Mouse (Mus musculus) erythroblast, embryonic 14.5 days (primary cell): ENCODE measurements around the gene Ern1. TPM values are rescaled to one million over a fixed set of nuclear protein-coding genes. Genes with fewer than 3 reads are reported as not detected.

Experiments
- H3K27me3 ChIP-seq: 2 replicates; pipeline ENCODE4 v1.6.1; 2012; ENCODE audit warnings: inconsistent platforms; ENCODE audit not compliant: control insufficient read depth
- H3K36me3 ChIP-seq: 2 replicates; pipeline ENCODE4 v1.6.1; 2012; ENCODE audit warnings: mild to moderate bottlenecking, inconsistent platforms; ENCODE audit not compliant: control insufficient read depth
- H3K4me1 ChIP-seq: 2 replicates; pipeline ENCODE4 v1.6.1; 2012; ENCODE audit warnings: inconsistent platforms; ENCODE audit not compliant: control insufficient read depth
- H3K4me3 ChIP-seq: replicated peaks from 2 replicates; pipeline ENCODE3; 2012; ENCODE audit warnings: moderate library complexity, mild to moderate bottlenecking, inconsistent platforms
- H3K9me3 ChIP-seq: 2 replicates; pipeline ENCODE4 v1.6.1; 2012; ENCODE audit warnings: low read length, inconsistent platforms, mixed read lengths; ENCODE audit not compliant: control insufficient read depth
- GATA1 ChIP-seq: IDR thresholded peaks from 2 replicates; pipeline ENCODE4 v1.6.1; 2012; ENCODE audit warnings: low read length, inconsistent platforms, mixed read lengths
- TAL1 ChIP-seq: IDR thresholded peaks from 3 replicates; pipeline ENCODE4 v1.6.1; 2012; ENCODE audit warnings: low read length, inconsistent platforms, mixed read lengths
- polyA plus RNA-seq: library from polyadenylated mRNA; stranded (reverse); fragments of >175 nt; gene quantifications from 2 replicates; pipeline ENCODE4 v1.2.3, GENCODE M21; 2012

Gene Ern1
- polyA plus RNA-seq, 1 experiment: 0.27 TPM

DNA sequence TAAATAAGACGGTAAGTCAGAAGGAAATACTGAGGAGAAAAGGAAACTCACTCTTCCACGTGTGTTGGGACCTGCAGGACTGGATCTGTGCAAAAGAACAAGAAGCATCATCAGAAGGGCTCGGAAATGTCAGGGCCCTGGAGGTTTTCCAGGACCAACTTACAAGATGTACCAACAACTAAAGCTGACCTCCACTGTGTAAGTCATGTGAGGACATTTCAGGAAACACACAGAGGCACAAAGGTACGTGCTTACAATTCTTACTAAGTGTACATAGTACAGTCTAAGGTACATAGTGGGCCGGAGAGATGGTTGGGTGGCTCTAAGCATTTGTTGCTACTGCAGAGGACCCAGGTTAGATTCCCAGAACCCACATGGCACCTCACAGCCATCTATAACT lies 50.6 kb downstream of the Ern1 start:
- no peak for TF ChIP-seq TAL1
- TF ChIP-seq GATA1: no peak
- Histone ChIP-seq H3K4me3 (no peak overlapping the region), H3K27me3 (no peaks in the 10 kb centered on the region), H3K36me3 (peaks cover 19% of the 10 kb centered on the region), H3K4me1 (peaks cover 27% of the 10 kb centered on the region), H3K9me3 (no peaks in the 10 kb centered on the region)

DNA sequence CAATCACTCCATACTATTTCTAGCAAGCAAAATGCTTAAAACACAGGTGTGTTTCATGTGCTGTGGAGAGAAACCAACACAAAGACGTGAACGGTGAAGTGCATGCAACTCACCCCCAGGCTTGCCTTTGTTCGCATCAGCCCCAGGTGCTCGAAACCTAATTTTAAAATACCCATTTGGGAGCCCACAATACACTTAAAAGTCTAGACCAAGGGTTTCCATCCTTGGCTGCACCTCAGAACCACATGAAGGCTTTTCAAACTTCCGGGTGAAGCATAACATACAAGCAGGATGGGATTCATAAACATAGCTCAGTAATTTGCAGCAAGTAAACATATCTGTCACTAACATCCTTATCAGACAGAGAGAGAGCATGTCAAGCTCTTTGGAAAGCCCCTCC lies 57.3 kb downstream of the Ern1 start:
- Histone ChIP-seq H3K27me3 (no peaks in the 10 kb centered on the region), H3K4me1 (no peaks in the 10 kb centered on the region), H3K9me3 (no peaks in the 10 kb centered on the region), H3K4me3 (no peak overlapping the region), H3K36me3 (peaks cover 41% of the 10 kb centered on the region)
- TF ChIP-seq TAL1: no peak
- TF ChIP-seq GATA1: no peak

DNA sequence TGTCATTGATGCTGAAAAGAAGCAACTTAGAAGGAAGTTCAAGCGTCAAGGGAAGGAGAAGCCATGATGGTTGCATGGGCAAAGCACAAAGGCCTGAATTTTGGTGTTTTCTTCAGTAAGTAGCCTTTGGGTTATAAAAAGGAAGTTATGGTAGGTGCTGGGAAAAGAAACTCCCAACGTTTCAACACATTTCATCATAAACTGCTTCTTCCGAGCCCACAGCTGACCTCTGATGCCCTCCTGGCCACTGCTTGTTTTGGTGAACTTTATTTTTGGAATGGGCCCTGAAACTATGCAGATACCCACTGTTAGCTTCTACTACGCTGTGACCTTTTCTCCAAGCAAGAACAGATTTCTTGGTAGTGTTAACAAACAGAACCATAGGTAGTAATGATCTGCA lies 58.0 kb downstream of the Ern1 start:
- Histone ChIP-seq H3K4me1 (no peaks in the 10 kb centered on the region), H3K27me3 (no peaks in the 10 kb centered on the region), H3K36me3 (peaks cover 45% of the 10 kb centered on the region), H3K4me3 (no peak overlapping the region), H3K9me3 (no peaks in the 10 kb centered on the region)
- no peak for TF ChIP-seq TAL1
- TF ChIP-seq GATA1: no peak

DNA sequence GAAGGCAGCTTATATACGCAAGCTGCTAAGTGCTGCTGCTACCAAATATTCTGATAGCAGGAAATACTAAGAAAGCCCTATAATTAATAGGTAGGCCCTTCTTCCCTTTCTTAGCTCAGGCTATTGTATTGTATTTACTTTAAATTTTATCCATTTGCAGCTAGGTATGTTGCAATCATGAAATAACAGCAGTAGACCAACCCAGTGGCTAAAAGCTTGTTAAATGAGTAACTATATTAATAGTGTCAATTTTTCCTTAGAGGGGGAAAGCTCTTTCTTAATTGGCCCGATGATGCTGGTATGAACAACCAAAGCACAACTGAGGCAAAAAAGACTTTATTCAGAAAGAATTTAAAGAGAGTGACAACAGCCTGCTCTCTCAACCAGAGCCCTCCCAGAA lies 59.1 kb downstream of the Ern1 start:
- H3K4me3 ChIP-seq: no peak overlapping the region
- peaks cover 41% of the 10 kb centered on the region for H3K36me3 ChIP-seq

DNA sequence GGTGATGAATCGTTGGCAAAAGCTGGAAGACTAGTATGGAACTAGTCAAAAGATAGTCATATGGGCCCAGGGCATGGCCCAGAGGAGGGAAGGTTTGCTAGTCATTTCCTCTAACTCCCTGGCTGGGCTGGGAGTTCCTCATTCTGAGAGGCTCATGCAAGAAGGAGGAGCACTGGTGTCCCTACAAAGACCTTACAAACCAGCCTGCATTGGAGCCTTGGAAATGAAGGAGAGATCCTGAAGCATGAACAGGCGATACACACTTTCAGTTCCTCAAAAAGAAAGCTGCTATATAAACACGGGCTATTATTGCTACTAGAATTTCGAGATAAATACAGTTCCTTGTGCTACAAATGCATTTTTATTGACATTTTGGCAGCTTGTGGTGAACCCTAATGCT lies 59.5 kb downstream of the Ern1 start:
- no peaks in the 10 kb centered on the region for H3K9me3 ChIP-seq
- H3K27me3 ChIP-seq: no peaks in the 10 kb centered on the region
- no peaks in the 10 kb centered on the region for H3K4me1 ChIP-seq
- peaks cover 44% of the 10 kb centered on the region for H3K36me3 ChIP-seq
- no peak overlapping the region for H3K4me3 ChIP-seq
- TF ChIP-seq TAL1 (no peak), GATA1 (no peak)

More for the DNA sequence above, 59.1 kb downstream of the Ern1 start:
- Histone ChIP-seq H3K4me1 (no peaks in the 10 kb centered on the region), H3K27me3 (no peaks in the 10 kb centered on the region), H3K9me3 (no peaks in the 10 kb centered on the region)
- TF ChIP-seq GATA1 (no peak), TAL1 (no peak)

DNA sequence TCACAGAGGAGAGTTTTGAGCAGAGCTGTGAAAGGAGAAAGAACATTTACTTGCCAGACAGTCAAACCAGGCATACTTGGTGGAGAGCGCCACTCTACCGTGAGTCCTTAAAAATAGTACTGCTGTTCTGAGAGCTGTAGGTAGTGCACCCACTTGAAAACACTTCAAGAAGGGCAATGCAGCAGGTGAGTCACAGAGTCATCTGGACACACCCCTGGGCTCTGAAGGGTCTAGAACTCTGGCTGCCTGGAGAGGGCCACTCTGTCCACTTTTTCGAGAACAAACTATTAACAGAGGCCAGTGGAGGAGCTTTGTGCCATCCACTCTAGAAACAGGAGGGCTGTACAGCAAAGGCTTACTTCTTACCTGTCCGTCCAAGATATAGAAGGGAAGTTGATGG lies 61.2 kb downstream of the Ern1 start:
- TF ChIP-seq GATA1: no peak
- TF ChIP-seq TAL1: no peak
- Histone ChIP-seq H3K9me3 (no peaks in the 10 kb centered on the region), H3K36me3 (peaks cover 43% of the 10 kb centered on the region), H3K4me1 (no peaks in the 10 kb centered on the region), H3K27me3 (no peaks in the 10 kb centered on the region), H3K4me3 (no peak overlapping the region)

DNA sequence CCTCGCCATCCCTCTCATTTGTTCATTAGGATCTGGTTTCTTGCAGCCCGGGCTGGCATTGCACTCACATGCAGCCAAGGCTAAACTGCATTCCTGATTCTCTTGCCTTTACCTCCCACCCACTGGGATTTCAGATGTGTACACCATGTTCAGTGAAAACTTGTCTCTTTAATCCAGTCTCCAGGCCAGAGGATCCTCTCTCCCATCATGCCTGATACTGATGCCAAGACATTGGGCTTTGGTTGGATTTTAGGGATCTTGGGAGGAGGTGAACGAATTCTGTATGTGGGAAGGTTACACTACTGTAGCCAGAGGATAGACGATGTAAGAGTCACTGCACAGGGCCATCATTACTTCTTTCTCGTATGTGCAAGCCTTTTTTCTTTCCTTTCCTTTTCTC lies 62.5 kb downstream of the Ern1 start:
- H3K4me3 ChIP-seq: no peak overlapping the region
- no peaks in the 10 kb centered on the region for H3K27me3 ChIP-seq
- no peaks in the 10 kb centered on the region for H3K4me1 ChIP-seq
- no peak for TF ChIP-seq TAL1
- no peak for TF ChIP-seq GATA1
- no peaks in the 10 kb centered on the region for H3K9me3 ChIP-seq
- peaks cover 50% of the 10 kb centered on the region for H3K36me3 ChIP-seq

DNA sequence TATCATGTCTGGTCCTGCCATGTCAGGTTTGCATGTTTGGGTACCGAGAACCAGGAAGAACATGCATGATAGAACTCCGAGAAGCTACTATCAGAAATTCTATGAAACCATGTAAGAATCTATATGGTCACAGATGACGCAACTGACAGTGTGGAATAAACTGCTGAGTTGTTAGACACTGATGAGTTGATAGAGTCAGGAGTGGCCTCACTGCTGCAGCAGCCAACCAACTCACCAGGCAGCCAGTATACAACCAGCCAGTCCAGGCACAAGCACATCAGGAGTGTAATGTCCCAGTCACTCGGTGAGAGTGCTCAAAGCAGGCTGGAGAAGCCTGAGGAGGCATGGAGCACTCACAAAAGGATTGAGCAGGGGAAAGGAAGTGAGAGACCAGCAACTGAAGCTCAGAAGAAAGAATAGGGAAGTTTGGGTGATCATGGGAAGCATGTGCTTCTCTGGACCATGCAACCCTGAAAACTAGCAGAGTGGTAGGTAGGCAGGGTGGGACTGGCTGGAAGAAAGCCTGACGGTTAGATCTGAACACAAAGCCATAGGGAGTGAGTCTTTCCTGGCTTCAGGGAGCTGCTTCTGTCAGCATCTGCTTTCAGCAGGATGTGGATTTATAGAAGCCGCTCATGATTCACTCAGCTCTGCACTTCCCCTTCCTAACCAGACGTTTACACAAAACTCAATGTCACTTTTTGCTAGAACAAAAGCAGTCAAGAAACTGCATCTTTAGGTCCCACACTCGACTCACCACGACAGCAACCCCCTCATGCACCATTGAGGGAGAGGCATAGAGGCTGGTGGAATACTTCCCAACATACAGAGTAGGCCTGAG lies 68.2 kb downstream of the Ern1 start:
- Histone ChIP-seq H3K27me3 (no peaks in the 10 kb centered on the region), H3K9me3 (no peaks in the 10 kb centered on the region), H3K36me3 (peaks cover 68% of the 10 kb centered on the region), H3K4me3 (no peak overlapping the region), H3K4me1 (peaks cover 4% of the 10 kb centered on the region)
- no peak for TF ChIP-seq TAL1
- no peak for TF ChIP-seq GATA1

DNA sequence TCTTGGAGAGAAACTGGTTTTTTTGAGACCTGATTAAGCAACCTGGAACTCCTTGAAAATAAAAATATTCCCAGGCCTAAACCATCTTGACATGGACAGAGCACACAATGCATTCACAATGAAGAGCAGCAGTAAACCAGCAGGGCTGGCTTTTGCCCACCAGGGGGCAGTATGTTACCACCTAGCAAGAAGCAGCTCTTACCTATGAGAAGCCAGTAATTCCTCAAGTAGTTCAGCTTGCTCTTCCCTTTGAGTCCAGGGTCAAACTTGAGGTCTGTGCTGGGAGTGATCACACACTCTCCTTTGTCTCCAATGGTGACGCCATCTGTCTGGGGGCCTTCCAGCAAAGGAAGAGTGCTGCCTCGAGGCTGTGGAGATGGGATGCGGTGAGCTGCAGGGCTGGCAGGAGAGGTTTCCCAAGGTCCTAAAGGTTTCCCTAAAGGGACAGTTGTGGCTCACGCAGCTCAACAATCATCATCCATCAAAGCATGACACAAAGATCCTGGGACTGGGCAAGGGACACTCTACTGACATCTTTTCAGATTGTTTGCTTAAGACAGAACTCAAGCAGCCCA lies 68.9 kb downstream of the Ern1 start:
- Histone ChIP-seq H3K36me3 (peaks cover 71% of the 10 kb centered on the region), H3K4me3 (no peak overlapping the region), H3K27me3 (no peaks in the 10 kb centered on the region), H3K4me1 (peaks cover 4% of the 10 kb centered on the region), H3K9me3 (no peaks in the 10 kb centered on the region)
- TF ChIP-seq GATA1: no peak
- TF ChIP-seq TAL1: no peak
